Comparison of ENCODE assay signal across 26 mouse cellular contexts in the genomic region with DNA sequence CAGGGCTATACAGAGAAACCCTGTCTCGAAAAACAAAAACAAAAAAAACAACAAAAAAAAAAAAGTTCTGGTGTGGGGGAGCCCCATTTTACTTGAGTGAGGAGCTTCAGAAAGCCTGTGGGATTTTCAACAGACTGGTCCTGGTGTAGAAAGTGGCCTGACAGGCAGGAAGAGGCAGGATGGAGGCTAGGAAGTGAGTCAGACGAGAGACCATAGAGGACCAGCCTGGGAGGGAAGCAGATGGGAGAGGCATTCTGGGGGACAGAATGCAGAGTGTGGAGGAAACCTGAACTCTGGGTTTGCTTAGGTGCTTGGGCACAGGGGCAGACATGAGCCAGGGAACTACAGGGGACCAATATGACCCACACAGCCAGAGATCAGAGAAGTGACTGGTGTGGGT. TPM values are rescaled to one million over a fixed set of nuclear protein-coding genes. Genes with fewer than 3 reads are reported as not detected.
DNase-seq lines count a peak whose midpoint lies in the region; ATAC-seq and TF ChIP-seq lines count a peak whose summit lies in the region.
"Had no signal": no experiment of that assay in that cellular context is flagged by ENCODE, and none has a peak within 500 bp of the region (broad histone marks: within the 10 kb centered on the region; RNA-seq: fewer than 3 reads in every experiment).

No protein-coding gene starts in this region.

- H3K4me3 ChIP-seq in liver, postnatal 0 days (ENCODE audit: low read depth, low read length), result no peak overlapping the region
- H3K4me3 ChIP-seq in liver, embryonic 11.5 days (ENCODE audit: low read depth, low read length), result no peak overlapping the region
- H3K4me3 ChIP-seq in bone marrow macrophage, adult 2 months (ENCODE audit: insufficient read depth, low read length), result no peak overlapping the region
- no peak overlapping the region for H3K4me3 ChIP-seq in macrophage (ENCODE audit: inconsistent target)
- H3K4me3 ChIP-seq in midbrain, embryonic 13.5 days (replicated peaks), result no peak overlapping the region
- H3K4me3 ChIP-seq: embryonic facial prominence, embryonic 15.5 days; gastrocnemius, adult 2 months; heart, embryonic 12.5 days; heart, embryonic 15.5 days; hindbrain, embryonic 10.5 days; hindbrain, embryonic 13.5 days had no signal

- H3K4me1 ChIP-seq in liver, postnatal 0 days (ENCODE audit: insufficient read depth), result peaks cover 6% of the 10 kb centered on the region
- H3K4me1 ChIP-seq in liver, embryonic 11.5 days (replicated peaks; ENCODE audit: control insufficient read depth, insufficient read depth, low read length), result no peaks in the 10 kb centered on the region
- peaks cover 34% of the 10 kb centered on the region for H3K4me1 ChIP-seq in bone marrow macrophage, adult 2 months (ENCODE audit: control insufficient read depth, insufficient read depth, low read length)
- no peaks in the 10 kb centered on the region for H3K4me1 ChIP-seq in midbrain, embryonic 13.5 days (replicated peaks)
- H3K4me1 ChIP-seq: embryonic facial prominence, embryonic 15.5 days; heart, embryonic 12.5 days; heart, embryonic 15.5 days; hindbrain, embryonic 10.5 days; hindbrain, embryonic 13.5 days had no signal

- TF ChIP-seq CTCF in liver, postnatal 0 days (IDR thresholded peaks at IDR 0.05; ENCODE audit: low read depth), result no peak
- no peak for TF ChIP-seq CTCF in bone marrow macrophage, adult 2 months (IDR thresholded peaks at IDR 0.05; ENCODE audit: low read depth, low read length)

- H3K9me3 ChIP-seq in liver, postnatal 0 days (ENCODE audit: low read length), result no peaks in the 10 kb centered on the region
- H3K9me3 ChIP-seq in liver, embryonic 11.5 days (ENCODE audit: control insufficient read depth, low read length), result no peaks in the 10 kb centered on the region
- H3K9me3 ChIP-seq in midbrain, embryonic 13.5 days, result peaks cover 23% of the 10 kb centered on the region
- H3K9me3 ChIP-seq: embryonic facial prominence, embryonic 15.5 days; heart, embryonic 15.5 days had no signal

- no peak for ATAC-seq in liver, postnatal 0 days
- no peak for ATAC-seq in liver, embryonic 11.5 days (replicated peaks; ENCODE audit: low FRiP score)
- no peak for ATAC-seq in midbrain, embryonic 13.5 days
- ATAC-seq: activated CD4-positive, CD25-positive, alpha-beta regulatory T cell, adult 4 months; forebrain, embryonic 14.5 days; forebrain, postnatal 0 days; hindbrain, postnatal 0 days; inflammation-experienced regulatory T-cells, adult 6 months had no signal

- DNase-seq in liver, postnatal 0 days, result no peak
- no peak for DNase-seq in liver, embryonic 11.5 days (ENCODE audit: low spot score)
- peak; percentile 78 for DNase-seq in 416B (ENCODE audit: low read depth)
- no peak for DNase-seq in B cell, adult 2 months
- DNase-seq: adrenal gland, adult 8-10 months; adrenal gland, postnatal 25 days; cerebellum, adult 11-12 months; cerebellum, adult 8-10 months; cerebellum, postnatal 10 days; cerebellum, postnatal 36 days; embryo, embryonic 11 days; forebrain, postnatal 0 days; gastrocnemius, adult 2 months; gastrocnemius, postnatal 14 days had no signal

- no peak overlapping the region for H3K9ac ChIP-seq in liver, postnatal 0 days (replicated peaks)
- no peak overlapping the region for H3K9ac ChIP-seq in liver, embryonic 11.5 days (ENCODE audit: low read depth, low read length)
- no peak overlapping the region for H3K9ac ChIP-seq in midbrain, embryonic 13.5 days (replicated peaks)
- H3K9ac ChIP-seq: embryonic facial prominence, embryonic 15.5 days; forebrain, postnatal 0 days; heart, embryonic 12.5 days; heart, embryonic 15.5 days; hindbrain, embryonic 13.5 days had no signal

- TF ChIP-seq POLR2A in bone marrow macrophage, adult 2 months (IDR thresholded peaks at IDR 0.05; ENCODE audit: borderline replicate concordance, low read depth, low read length), result no peak

- H3K4me2 ChIP-seq in liver, postnatal 0 days (ENCODE audit: low read depth, low read length), result no peak overlapping the region
- H3K4me2 ChIP-seq in liver, embryonic 11.5 days, result no peak overlapping the region
- H3K4me2 ChIP-seq in midbrain, embryonic 13.5 days (replicated peaks), result no peak overlapping the region
- H3K4me2 ChIP-seq: embryonic facial prominence, embryonic 15.5 days; heart, embryonic 12.5 days; heart, embryonic 15.5 days; hindbrain, embryonic 13.5 days had no signal

- H3K79me2 ChIP-seq in macrophage (ENCODE audit: inconsistent target), result no peaks in the 10 kb centered on the region

- H3K36me3 ChIP-seq in liver, postnatal 0 days (replicated peaks; ENCODE audit: insufficient read depth, low read length), result no peaks in the 10 kb centered on the region
- no peaks in the 10 kb centered on the region for H3K36me3 ChIP-seq in liver, embryonic 11.5 days (ENCODE audit: control insufficient read depth, insufficient read depth, low read length)
- H3K36me3 ChIP-seq in macrophage (ENCODE audit: inconsistent target), result no peaks in the 10 kb centered on the region
- H3K36me3 ChIP-seq in midbrain, embryonic 13.5 days, result no peaks in the 10 kb centered on the region
- H3K36me3 ChIP-seq: embryonic facial prominence, embryonic 15.5 days; heart, embryonic 15.5 days; hindbrain, embryonic 10.5 days; hindbrain, embryonic 13.5 days had no signal

- H3K27ac ChIP-seq in liver, postnatal 0 days (ENCODE audit: low read depth), result peak overlapping the region; percentile 74; the same call in 1 of the 2 replicates
- H3K27ac ChIP-seq in liver, embryonic 11.5 days (ENCODE audit: low read depth, low read length), result no peak overlapping the region
- peak overlapping the region; percentile 98 for H3K27ac ChIP-seq in bone marrow macrophage, adult 2 months (ENCODE audit: insufficient read depth, low read depth, low read length)
- H3K27ac ChIP-seq in macrophage, result peak overlapping the region; percentile 90
- no peak overlapping the region for H3K27ac ChIP-seq in midbrain, embryonic 13.5 days
- H3K27ac ChIP-seq: embryonic facial prominence, embryonic 15.5 days; gastrocnemius, adult 2 months; heart, embryonic 15.5 days; hindbrain, embryonic 10.5 days; hindbrain, embryonic 13.5 days; hindbrain, postnatal 0 days had no signal

- TF ChIP-seq EP300 in liver, postnatal 0 days (IDR thresholded peaks at IDR 0.05; ENCODE audit: low read depth), result no peak

- H3K27me3 ChIP-seq in liver, postnatal 0 days (ENCODE audit: insufficient read depth, low read length), result no peaks in the 10 kb centered on the region
- no peaks in the 10 kb centered on the region for H3K27me3 ChIP-seq in liver, embryonic 11.5 days (replicated peaks; ENCODE audit: control insufficient read depth, insufficient read depth, low read length)
- H3K27me3 ChIP-seq in midbrain, embryonic 13.5 days, result no peaks in the 10 kb centered on the region
- H3K27me3 ChIP-seq: embryonic facial prominence, embryonic 15.5 days; heart, embryonic 12.5 days; heart, embryonic 15.5 days; hindbrain, embryonic 13.5 days had no signal

- WGBS in liver, postnatal 0 days (ENCODE audit: insufficient replicate concordance), result 36% methylated on average over 2 of the region's 2 CpGs
- WGBS in liver, embryonic 11.5 days, result 43% methylated on average over 2 of the region's 2 CpGs
- 40% methylated on average over 1 of the region's 2 CpGs for WGBS in macrophage (ENCODE audit: missing documents)
- WGBS in midbrain, embryonic 13.5 days, result 75% methylated on average over 2 of the region's 2 CpGs

RNA-seq across cellular contexts. Expression of gene Themis2, which starts 20.7 kb away (rescaled TPM):
- polyA plus RNA-seq in liver, postnatal 0 days (2015; fragmentation: Nextera tagmentation; extraction: Ambion mirVana), result 3.1 and 3.5 TPM in 2 replicates
- 2.7 and 3.3 TPM in 2 replicates for polyA plus RNA-seq in liver, embryonic 11.5 days (2014; fragmentation: Nextera tagmentation; extraction: Ambion mirVana)
- polyA plus RNA-seq in bone marrow macrophage, adult 2 months (2012; ENCODE audit: insufficient read depth, insufficient read length, missing spikeins), result 132 and 141 TPM in 2 replicates
- total RNA-seq in macrophage (2018; cell fraction: chromatin; rRNA removed), result 100 to 1,000 TPM in 19 of 26 experiments, 10 to 100 TPM in 7; 17.5 to 808 (median 224) TPM
- total RNA-seq in macrophage (2018; cell fraction: cytosol; rRNA removed), result 100 to 1,000 TPM in 24 of 26 experiments, 10 to 100 TPM in 2; 70.8 to 956 (median 317) TPM
- total RNA-seq in macrophage (2018; cell fraction: nucleus; rRNA removed), result 1,000 to 10,000 TPM in 5 of 26 experiments, 100 to 1,000 TPM in 17, 10 to 100 TPM in 4; 58.3 to 1,365 (median 493) TPM
- polyA plus RNA-seq in macrophage (2018), result 131 to 255 TPM (median 207 TPM) in 3 replicates
- polyA plus RNA-seq in midbrain, embryonic 13.5 days (2015; fragmentation: Nextera tagmentation; extraction: Ambion mirVana), result 0.46 and 0.67 TPM in 2 replicates

RNA-seq across cellular contexts. Expression of gene Ppp1r8, which starts 26.1 kb away (rescaled TPM):
- polyA plus RNA-seq in liver, postnatal 0 days (2015; fragmentation: Nextera tagmentation; extraction: Ambion mirVana), result 11.1 and 11.9 TPM in 2 replicates
- polyA plus RNA-seq in liver, embryonic 11.5 days (2014; fragmentation: Nextera tagmentation; extraction: Ambion mirVana), result 44.0 and 50.5 TPM in 2 replicates
- polyA plus RNA-seq in bone marrow macrophage, adult 2 months (2012; ENCODE audit: insufficient read depth, insufficient read length, missing spikeins), result 24.3 and 28.5 TPM in 2 replicates
- total RNA-seq in macrophage (2018; cell fraction: chromatin; rRNA removed), result 10 to 100 TPM in 22 of 26 experiments, 1 to 10 TPM in 4; 8.5 to 28.9 (median 17.0) TPM
- total RNA-seq in macrophage (2018; cell fraction: cytosol; rRNA removed), result 10 to 100 TPM in 24 of 26 experiments, 1 to 10 TPM in 2; 9.1 to 26.5 (median 19.4) TPM
- 10 to 100 TPM in 21 of 26 experiments, 1 to 10 TPM in 5; 8.0 to 30.6 (median 14.2) TPM for total RNA-seq in macrophage (2018; cell fraction: nucleus; rRNA removed)
- polyA plus RNA-seq in macrophage (2018), result 19.7 to 37.4 TPM (median 26.3 TPM) in 3 replicates
- 59.8 and 60.4 TPM in 2 replicates for polyA plus RNA-seq in midbrain, embryonic 13.5 days (2015; fragmentation: Nextera tagmentation; extraction: Ambion mirVana)

RNA-seq across cellular contexts. Expression of gene Rpa2, which starts 48.7 kb away (rescaled TPM):
- polyA plus RNA-seq in liver, postnatal 0 days (2015; fragmentation: Nextera tagmentation; extraction: Ambion mirVana), result 38.6 and 43.0 TPM in 2 replicates
- polyA plus RNA-seq in liver, embryonic 11.5 days (2014; fragmentation: Nextera tagmentation; extraction: Ambion mirVana), result 156 and 165 TPM in 2 replicates
- 18.4 and 21.8 TPM in 2 replicates for polyA plus RNA-seq in bone marrow macrophage, adult 2 months (2012; ENCODE audit: insufficient read depth, insufficient read length, missing spikeins)
- total RNA-seq in macrophage (2018; cell fraction: chromatin; rRNA removed), result 10 to 100 TPM in 6 of 26 experiments, 1 to 10 TPM in 17, under 1 TPM in 1, not detected in 2; 0.62 to 21.0 (median 7.1) TPM
- total RNA-seq in macrophage (2018; cell fraction: cytosol; rRNA removed), result 1 to 10 TPM; 3.1 to 8.9 (median 6.4) TPM
- 10 to 100 TPM in 2 of 26 experiments, 1 to 10 TPM in 24; 1.1 to 34.1 (median 5.0) TPM for total RNA-seq in macrophage (2018; cell fraction: nucleus; rRNA removed)
- polyA plus RNA-seq in macrophage (2018), result 6.0 to 44.1 TPM (median 7.6 TPM) in 3 replicates
- polyA plus RNA-seq in midbrain, embryonic 13.5 days (2015; fragmentation: Nextera tagmentation; extraction: Ambion mirVana), result 58.2 and 58.6 TPM in 2 replicates

RNA-seq across cellular contexts. Expression of gene Smpdl3b, which starts 59.8 kb away (rescaled TPM):
- polyA plus RNA-seq in liver, postnatal 0 days (2015; fragmentation: Nextera tagmentation; extraction: Ambion mirVana), result 0.31 and 0.34 TPM in 2 replicates
- polyA plus RNA-seq in liver, embryonic 11.5 days (2014; fragmentation: Nextera tagmentation; extraction: Ambion mirVana), result 2.9 and 3.2 TPM in 2 replicates
- 8.8 and 9.1 TPM in 2 replicates for polyA plus RNA-seq in bone marrow macrophage, adult 2 months (2012; ENCODE audit: insufficient read depth, insufficient read length, missing spikeins)
- 1 to 10 TPM in 11 of 26 experiments, under 1 TPM in 8, not detected in 7; 0.38 to 3.7 (median 1.2) TPM for total RNA-seq in macrophage (2018; cell fraction: chromatin; rRNA removed)
- total RNA-seq in macrophage (2018; cell fraction: cytosol; rRNA removed), result 1 to 10 TPM in 20 of 26 experiments, under 1 TPM in 6; 0.51 to 7.5 (median 2.2) TPM
- 10 to 100 TPM in 8 of 26 experiments, 1 to 10 TPM in 14, under 1 TPM in 4; 0.85 to 22.2 (median 5.7) TPM for total RNA-seq in macrophage (2018; cell fraction: nucleus; rRNA removed)
- 1.0 to 8.5 TPM (median 1.9 TPM) in 3 replicates for polyA plus RNA-seq in macrophage (2018)
- polyA plus RNA-seq in midbrain, embryonic 13.5 days (2015; fragmentation: Nextera tagmentation; extraction: Ambion mirVana), result 0.61 and 0.82 TPM in 2 replicates

Comparison
In these comparisons a context has a peak if more than half of its experiments do, and no peak if none do; other contexts are left out.
1. H3K27ac ChIP-seq: peak in liver, postnatal 0 days (single experiment), bone marrow macrophage, adult 2 months (single experiment) and macrophage (single experiment); none in liver, embryonic 11.5 days (single experiment) and midbrain, embryonic 13.5 days (single experiment).
2. RNA of gene Themis2, which starts 20.7 kb away (polyA plus RNA-seq): 131 to 255 TPM in macrophage and 132 to 141 TPM in bone marrow macrophage, adult 2 months; 3.1 to 3.5 TPM in liver, postnatal 0 days, 2.7 to 3.3 TPM in liver, embryonic 11.5 days and 0.46 to 0.67 TPM in midbrain, embryonic 13.5 days; every median in the first group is over 10 times any median in the second.